Mouse (Mus musculus): ENCODE measurements around the gene Abhd12b.

Abhd12b gene

DNA sequence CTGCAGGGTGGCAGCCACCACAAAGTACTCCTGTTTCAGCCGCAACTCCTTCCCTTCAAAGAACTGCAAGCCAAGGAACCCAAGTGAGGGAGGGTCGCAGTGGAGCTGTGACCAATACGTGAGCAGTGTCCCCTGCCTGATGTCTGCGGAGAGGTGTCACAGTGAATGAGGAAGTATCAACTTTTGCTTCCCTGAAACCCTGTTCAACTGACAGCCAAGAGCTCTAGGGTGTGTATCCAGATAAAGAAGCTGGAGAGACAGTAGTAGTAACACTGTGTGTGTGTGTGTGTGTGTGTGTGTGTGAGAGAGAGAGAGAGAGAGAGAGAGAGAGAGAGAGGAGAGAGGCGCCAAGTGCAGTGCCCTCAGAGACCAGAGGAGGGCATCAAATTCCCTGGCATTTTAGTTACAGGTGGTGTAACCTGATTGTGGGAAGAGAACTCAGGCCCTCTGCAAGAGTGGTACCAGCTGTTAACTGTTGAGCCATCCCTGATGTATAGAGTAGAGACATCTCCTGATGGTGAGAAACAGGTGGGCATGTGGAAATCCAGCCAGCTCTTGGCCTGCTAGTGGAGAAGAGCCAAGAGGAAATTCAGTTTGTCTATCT, 48.1 kb downstream of the Abhd12b start:
- DNase-seq (ENCODE audit: low read depth, low spot score) = no peak

DNA sequence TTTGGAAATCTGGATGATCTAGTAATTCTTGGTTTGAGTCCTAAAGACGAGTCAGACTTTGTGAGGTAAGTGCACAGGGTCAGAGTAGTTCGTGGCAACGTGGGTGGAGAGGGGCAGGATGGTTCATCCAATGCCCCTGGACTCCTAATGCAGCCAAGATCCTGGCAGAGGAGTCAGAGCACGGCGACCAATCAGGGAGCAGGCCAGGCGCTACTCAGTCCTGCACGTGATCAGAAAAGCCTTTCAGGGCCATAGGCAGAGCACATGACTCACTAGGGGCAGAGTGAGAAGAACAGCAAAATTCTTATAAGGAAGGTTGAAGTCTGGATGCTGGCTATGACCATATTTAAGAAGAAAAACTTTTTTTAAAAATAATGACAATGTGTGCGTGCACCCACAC, 50.5 kb downstream of the Abhd12b start:
- peak; percentile 62 for DNase-seq (ENCODE audit: low read depth, low spot score)

DNA sequence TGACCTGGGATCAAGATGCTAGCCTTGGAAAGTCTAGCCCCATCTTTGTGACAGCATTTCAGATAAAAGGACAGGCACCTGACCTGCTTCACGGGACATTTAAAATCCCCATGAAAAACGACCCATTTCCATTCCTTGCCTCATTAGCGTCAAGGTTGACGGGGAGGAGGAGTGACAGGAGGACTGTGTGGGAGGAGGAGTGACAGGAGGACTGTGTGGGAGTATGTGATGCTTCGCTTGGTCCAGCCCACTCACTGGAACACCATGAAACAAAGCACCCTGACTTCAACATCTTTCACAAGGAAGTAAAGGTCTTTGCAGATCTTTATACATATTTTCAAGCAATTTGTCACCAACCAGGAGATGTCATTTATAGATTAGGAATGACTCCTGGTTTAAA, 54.3 kb downstream of the Abhd12b start:
- no peak for DNase-seq (ENCODE audit: low read depth, low spot score)

DNA sequence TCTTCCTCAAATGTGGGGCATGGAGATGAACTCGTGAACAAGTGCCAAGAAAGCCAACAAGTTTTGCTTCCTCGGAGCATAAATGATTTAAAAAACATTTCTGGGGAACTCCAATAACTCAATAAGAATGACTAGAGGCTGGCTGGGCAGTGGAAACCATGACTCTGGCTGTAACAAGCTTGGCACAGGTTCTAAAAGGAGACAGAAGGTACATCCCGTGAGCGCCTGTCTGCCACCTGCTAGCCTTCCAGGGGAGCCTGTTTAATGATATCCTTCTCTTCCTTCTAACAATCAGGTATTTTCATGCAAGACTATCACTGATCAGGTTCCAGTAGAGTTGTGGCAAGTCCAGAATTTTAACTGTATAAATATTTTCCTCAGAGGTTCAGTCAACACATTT, 58.6 kb downstream of the Abhd12b start:
- no peak for DNase-seq (ENCODE audit: low read depth, low spot score)

DNA sequence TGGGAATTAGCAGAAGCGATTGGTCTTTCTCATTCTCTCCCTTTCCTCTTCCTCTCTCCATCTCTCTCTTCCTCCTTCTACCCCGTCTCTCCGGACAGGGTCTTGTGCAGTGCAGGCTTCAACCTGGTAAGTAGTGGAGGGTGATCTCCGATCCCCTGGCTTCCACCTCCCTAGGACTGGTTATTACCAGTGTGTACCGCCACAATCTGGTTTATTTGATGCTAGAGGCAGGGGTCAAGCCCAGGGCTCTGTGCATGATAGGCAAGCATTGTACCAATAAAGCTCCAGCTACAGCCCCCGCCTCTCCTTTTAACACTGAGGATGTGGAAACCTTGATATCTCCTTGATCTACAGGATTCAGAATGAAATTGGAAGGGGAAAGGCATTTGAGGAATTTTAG, 59.7 kb downstream of the Abhd12b start:
- DNase-seq (ENCODE audit: low read depth, low spot score) = no peak

DNA sequence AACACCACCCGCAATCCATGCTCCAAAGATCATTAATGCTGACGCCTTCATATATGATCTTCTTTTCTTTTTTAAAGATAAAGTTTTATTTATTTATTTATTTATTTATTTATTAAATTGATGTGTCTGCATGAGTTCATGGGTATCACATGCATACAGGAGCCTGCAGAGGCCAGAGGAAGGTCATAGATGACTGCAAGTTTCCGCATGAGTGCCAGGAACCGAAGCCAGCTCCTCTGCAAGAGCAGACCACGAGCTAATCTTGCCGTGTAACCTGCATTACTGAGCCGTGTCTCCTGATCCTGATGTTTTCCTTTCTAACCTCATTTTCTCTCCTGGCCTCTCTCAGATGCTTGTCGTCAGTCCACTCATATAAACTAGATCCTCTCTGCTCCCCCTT, 60.3 kb downstream of the Abhd12b start:
- DNase-seq (ENCODE audit: low read depth, low spot score) = no peak

DNA sequence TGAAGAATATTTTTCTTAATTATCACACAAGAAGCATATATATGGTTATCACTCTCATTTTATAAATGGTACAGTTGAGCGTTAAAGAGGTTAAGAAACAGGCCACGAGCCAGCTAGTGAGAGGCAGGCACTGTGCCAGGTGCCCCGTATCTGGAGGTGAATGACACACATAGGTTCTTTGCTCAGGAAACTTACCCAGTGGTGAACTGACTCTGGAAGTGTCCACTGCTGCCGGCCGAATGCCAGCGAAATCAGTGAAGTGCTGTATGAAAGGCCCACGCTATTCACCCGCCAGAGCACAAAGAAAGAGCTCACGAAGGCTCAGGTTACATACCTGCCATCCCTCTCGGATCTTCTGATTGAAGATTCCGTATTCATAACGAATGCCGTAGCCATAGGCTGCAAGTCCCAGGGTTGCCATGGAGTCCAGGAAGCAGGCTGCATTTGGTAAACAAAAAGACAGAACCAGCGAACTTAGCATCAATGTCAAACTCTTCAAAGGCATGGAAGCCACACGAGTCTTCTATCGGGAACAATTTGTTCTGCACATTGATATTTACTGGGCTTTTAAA, 62.4 kb downstream of the Abhd12b start:
- DNase-seq (ENCODE audit: low read depth, low spot score) = no peak

DNA sequence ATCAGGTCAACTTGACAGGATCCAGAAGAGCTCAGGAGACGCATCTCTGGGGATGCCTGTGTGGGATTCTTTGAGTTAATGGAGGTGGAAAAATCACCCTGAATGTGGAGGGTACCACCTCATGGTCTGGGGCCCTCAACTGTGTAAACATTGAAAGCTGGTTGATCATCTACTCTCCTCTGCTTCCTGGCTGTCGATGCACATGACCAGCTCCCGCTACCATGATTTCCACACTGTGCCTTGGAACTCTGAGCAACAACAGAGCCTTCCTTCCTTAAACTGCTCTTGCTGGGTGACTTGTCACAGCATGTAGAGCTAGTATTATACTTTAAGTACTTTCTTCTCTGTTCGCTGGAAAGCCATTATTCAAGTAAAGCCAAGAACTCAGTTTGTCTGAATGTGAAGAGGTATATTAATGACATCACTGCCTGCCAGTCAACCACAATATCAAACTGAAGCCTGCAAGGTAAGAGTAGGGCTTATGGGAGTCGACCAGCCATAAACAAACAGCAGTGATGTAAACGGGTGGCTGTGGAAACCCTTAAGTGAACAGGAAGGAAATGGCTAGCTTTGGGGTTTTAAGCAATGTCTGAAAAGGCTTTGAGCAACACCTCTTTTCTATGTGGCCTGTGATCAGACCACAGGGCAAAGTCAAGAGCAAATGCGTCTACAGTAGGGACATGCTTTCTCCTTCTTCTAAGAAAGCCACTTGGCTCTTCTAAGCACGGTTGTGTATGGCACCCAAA, 65.0 kb downstream of the Abhd12b start:
- no peak for DNase-seq (ENCODE audit: low read depth, low spot score)

DNA sequence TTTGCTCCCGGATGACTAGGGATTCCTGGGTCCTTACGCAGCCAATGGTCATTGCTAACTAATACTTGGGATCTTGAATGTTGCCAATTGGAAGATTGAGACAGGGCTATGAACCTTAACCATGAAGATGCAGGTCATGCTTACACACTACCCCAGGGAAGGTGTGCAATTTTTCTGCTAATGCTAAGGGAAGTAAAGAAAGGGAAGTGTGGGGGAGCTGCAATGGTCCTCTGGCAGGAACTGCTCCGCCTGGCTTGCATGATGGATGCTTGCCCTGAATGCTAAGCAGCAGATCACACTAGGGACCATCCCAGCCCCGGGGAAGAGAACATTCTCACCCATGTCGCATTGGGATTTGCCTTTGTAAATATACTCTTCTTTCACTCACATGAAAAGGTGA, 67.5 kb downstream of the Abhd12b start:
- no peak for DNase-seq (ENCODE audit: low read depth, low spot score)

DNA sequence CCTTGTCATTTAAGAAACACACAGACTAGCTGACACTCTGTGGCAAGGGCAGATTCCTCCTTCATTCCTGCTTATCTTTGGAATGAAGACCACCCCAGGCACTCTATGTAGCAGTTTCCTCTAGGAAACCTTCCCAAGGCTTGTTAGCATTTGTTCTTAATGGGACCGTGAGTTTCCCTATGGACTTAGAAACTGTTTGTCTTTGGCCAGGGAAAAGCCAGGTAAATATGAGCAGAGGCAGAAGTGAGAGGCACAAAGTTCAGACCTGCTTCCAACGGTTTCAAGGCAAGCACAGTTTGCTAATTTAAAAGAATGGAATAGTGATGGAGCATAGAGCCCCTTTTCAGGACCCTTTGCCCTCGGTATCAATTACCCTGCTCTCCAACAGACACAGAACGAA, 69.4 kb downstream of the Abhd12b start:
- DNase-seq (ENCODE audit: low read depth, low spot score) = no peak

DNA sequence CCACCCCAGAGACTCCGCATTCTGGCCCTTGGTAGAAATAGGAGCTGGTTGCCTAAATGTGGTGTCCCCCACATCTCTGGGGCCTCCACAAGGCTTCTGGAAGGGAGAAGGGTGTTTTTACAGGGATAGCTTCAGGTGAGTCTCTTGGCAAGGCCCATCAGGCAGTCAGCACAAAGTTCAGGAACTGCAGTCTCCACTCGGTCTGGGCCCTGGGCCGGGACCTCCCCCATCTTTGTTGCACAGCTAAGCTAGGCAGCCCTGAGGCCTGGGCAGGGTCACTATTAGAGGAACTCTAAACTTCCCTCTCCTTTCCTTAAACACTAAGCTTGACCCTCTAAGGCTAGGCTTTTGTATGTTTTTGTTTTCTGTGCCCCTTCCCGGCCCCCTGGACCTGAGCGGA, 72.7 kb downstream of the Abhd12b start:
- DNase-seq (ENCODE audit: low read depth, low spot score) = no peak

DNA sequence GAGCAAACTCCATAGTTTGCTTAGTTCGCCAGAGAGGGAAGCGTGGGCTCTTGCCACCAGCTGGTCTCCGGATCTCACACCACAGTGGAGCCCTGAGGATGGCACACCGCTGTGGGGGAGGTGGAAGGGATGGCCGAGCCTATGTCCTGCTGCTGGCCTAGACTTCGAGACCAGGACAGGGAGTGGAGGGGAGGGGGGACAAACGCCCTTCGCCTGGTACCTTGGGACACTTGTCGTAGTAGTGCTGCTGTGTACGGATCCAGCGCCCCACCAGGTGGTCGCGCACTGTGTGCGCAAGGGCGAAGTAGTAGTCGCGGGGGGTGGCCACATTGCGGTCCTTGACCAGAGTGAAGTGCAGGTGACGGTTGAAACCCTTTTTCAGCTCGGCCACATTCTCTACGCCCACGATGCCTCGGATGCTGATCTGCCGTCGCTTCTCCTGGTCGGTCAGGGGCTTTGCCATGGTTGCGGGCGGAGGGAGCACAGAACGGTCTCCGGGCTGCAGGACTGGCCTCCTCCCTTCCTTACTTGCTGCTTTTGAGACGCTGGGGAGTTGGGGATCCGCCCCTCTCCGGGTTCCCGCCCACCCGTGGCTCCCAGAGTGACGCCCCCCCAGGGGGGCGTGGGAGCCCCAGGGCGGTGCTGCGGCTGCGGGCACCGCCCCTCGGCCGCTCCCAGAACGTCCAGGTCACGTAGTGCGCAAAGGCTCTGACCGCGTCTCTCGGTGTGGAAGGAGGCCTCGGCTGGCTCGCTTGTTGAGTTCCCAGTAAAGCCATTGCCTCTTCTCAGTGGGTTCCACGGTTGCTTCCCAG, 73.4 kb downstream of the Abhd12b start:
- DNase-seq (ENCODE audit: low read depth, low spot score) = no peak

DNA sequence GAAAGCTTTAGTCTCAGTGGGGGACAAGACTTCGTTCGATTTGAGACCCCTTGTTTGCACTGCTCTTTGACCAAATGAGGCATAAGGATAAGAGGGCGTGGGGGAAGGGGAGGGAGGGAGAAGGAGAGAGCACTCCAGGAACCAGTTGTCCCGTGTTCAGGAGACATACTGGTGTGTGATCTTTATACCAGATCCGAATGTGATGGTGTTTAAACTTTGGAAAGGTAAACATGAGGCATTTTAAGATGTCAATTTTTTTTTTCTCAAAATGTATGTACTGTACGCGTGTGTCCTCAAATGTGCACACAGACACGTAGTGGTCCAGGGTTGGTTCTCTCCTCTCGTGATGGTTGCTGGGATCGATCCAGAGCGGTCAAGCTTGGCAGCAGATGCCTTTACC, 74.2 kb downstream of the Abhd12b start:
- DNase-seq (ENCODE audit: low read depth, low spot score) = no peak

DNA sequence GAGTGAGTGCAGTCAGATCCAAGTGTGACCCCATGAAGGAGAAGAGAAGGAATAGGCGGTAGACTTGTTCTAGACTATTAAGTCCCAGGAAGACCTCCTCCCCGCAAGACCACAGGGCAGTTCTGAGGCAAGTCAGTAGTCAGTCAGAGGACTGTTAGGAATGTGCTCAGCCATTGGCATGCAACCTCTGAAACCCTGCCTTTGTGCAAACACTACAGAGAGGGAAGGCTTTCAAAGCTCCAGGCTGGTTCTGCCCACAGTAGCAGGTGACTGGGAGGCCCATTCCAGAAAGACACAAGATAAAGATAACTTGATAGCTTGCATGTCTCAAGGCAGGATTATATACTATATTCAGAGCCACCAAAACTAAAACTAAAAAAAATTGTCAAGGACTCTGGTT, 77.4 kb downstream of the Abhd12b start, which contains the start of gene Pygl:
Gene Pygl, minus strand, starts transcription at position 195 of the 400 bp plus-strand sequence.
- DNase-seq (ENCODE audit: low read depth, low spot score) = no peak

DNA sequence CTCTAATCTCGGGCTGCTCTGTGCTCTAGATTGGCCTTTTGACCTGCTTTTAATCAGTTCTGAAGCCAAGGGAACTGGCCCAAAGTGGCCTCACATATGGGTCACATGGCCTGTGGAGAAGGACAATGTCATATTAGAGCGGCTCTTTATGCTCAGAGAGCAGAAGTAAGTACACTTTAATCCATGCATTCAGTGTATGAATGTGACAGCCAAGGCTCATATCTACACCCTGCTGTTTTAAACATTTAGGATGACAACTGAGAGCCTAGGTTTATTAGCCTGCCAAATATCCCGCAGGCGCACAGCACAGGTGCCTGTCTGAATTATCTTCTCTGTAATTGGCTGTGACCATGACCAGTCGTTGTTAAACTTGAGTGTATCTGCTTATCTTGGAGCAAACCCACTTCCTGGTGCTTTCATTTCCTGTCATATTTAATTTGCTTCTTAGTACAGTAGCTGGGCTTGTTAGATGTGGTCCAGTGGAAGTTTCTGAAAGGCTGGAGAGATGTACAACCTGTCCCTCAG, 78.1 kb downstream of the Abhd12b start:
- no peak for DNase-seq (ENCODE audit: low read depth, low spot score)

Measured in 3T3-L1 (cell line).